Mouse (Mus musculus) liver, postnatal 0 days (tissue): Measurements from ENCODE around the gene Armh1.

Experiments
- CTCF ChIP-seq: sonication (generic); IDR thresholded peaks from 2 replicates; pipeline ENCODE4 v1.5.1; 2016; ENCODE audit warnings: antibody characterized with exemption, low read depth
- EP300 ChIP-seq: IDR thresholded peaks from 2 replicates; pipeline ENCODE4 v1.6.1; 2016; ENCODE audit warnings: antibody characterized with exemption, low read depth, mild to moderate bottlenecking

GRCm38 (mm10) chr4:117189382-117189855 lies 62.5 kb downstream of the Armh1 start:
- TF ChIP-seq EP300 (0 out of 2 replicates have a peak, but pooled peaks have one; percentile 69), CTCF (peak; percentile 88)
